Mouse (Mus musculus) forebrain, embryonic 10.5 days (tissue): Measurements from ENCODE around the gene Dzank1. TPM values are rescaled to one million over a fixed set of nuclear protein-coding genes. Genes with fewer than 3 reads are reported as not detected.

Experiments
- DNase-seq: peaks from one replicate; pipeline ENCODE4 v3.0.0-alpha.2; 2017; ENCODE audit warnings: low spot score; ENCODE audit errors: extremely low spot score
- H3K27ac ChIP-seq: fragments of 300-500 bp; sonication (generic); 2 replicates; pipeline ENCODE4 v1.5.1; 2016; ENCODE audit warnings: mild to moderate bottlenecking
- H3K27me3 ChIP-seq: fragments of 300-500 bp; sonication (generic); 2 replicates; pipeline ENCODE4 v1.6.1; 2016; ENCODE audit warnings: mild to moderate bottlenecking; ENCODE audit not compliant: poor library complexity, severe bottlenecking
- H3K36me3 ChIP-seq: fragments of 300-500 bp; sonication (generic); replicated peaks from 2 replicates; pipeline ENCODE4 v1.6.1; 2016; ENCODE audit warnings: mild to moderate bottlenecking, moderate library complexity
- H3K4me1 ChIP-seq: fragments of 300-500 bp; sonication (generic); 2 replicates; pipeline ENCODE4 v1.6.1; 2016
- H3K4me3 ChIP-seq: fragments of 300-500 bp; sonication (generic); 2 replicates; pipeline ENCODE4 v1.5.1; 2016; ENCODE audit warnings: mild to moderate bottlenecking, moderate library complexity
- H3K9me3 ChIP-seq: fragments of 300-500 bp; sonication (generic); 2 replicates; pipeline ENCODE4 v1.6.1; 2016; ENCODE audit warnings: mild to moderate bottlenecking, moderate library complexity
- WGBS: fragments of 180-500 bp; shearing (Covaris S2); methylation state at CpG from one replicate; pipeline ENCODE4 v1.1.7; 2016; 5-methylcytosine and 5-hydroxymethylcytosine counted together
- polyA plus RNA-seq: library from polyadenylated mRNA; unstranded; fragments of >200 nt; fragmentation: Nextera tagmentation; extraction: Ambion mirVana; gene quantifications from 2 replicates; pipeline ENCODE4 v1.2.1, GENCODE M21; 2016

Dzank1 gene
- polyA plus RNA-seq, 1 experiment from 2014 or later: 2.8 TPM

DNA sequence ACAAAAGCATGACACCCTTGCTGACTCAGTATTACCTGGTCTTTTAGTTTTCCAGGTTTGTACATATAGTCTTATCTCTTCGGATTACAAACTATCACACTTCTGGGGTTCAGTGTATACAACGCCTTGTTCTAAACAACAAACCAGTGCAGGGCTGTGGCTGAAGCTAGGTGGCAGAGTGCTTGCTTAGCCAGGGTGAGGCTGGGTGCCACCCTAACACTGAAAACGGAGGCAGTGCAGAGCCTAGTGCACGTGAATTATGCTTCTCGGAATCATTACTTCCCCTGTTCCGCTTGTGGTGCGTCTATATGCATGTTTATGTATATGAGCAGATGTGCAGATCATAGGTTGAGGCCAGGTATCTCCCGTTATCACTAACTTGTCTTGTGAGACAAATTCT, 98.6 kb downstream of the Dzank1 start:
- Histone ChIP-seq H3K27me3 (no peaks in the 10 kb centered on the region), H3K27ac (no peak overlapping the region), H3K36me3 (no peaks in the 10 kb centered on the region), H3K9me3 (no peaks in the 10 kb centered on the region), H3K4me3 (no peak overlapping the region), H3K4me1 (no peaks in the 10 kb centered on the region)
- 88% methylated on average over 8 of the region's 8 CpGs for WGBS
- no peak for DNase-seq

DNA sequence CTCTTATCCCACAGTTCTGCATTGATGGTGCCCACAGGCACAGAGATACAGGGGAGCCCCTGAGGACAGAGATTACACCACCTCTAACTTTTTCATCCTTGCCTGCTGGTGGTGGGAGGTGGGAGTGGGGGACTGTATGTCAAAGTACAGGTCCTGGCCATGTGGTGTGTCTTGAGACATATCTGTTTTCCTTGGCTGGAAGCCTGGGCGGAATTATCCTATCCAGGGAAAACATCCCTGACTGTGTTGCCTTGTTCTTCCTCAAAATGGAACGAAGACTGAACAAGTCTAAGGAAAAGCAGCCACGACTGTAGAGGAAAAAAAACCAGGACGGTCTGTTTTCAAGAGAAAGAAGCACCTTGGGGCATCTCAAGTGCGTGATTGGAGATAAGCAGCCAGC, 99.4 kb downstream of the Dzank1 start:
- WGBS: 89% methylated on average over 5 of the region's 5 CpGs
- DNase-seq: no peak
- H3K4me3 ChIP-seq: no peak overlapping the region

DNA sequence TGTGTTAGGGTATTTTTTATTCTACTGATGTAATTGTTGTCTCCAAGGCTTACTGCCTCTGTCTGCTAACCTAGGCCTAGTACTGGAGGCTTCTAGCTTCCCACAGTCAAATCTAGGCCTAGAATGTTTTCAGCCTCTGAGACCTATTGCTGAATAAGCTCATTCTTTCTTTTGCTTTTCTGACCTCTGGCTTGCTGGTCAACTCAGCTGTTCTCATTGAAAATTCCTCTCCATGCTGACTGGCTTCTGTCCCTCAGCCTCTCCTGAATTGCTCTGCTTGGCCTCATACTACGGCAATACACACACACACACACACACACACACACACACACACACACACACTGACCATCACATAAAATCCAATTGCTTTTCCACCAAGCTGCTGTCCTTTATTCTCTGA, 101.5 kb downstream of the Dzank1 start:
- 64% methylated on average over 1 of the region's 1 CpGs for WGBS
- Histone ChIP-seq H3K9me3 (no peaks in the 10 kb centered on the region), H3K4me3 (no peak overlapping the region), H3K4me1 (no peaks in the 10 kb centered on the region), H3K36me3 (no peaks in the 10 kb centered on the region), H3K27ac (no peak overlapping the region), H3K27me3 (no peaks in the 10 kb centered on the region)
- DNase-seq: no peak

More for the DNA sequence above, 99.4 kb downstream of the Dzank1 start:
- H3K4me1 ChIP-seq: no peaks in the 10 kb centered on the region
- no peak overlapping the region for H3K27ac ChIP-seq
- H3K27me3 ChIP-seq: no peaks in the 10 kb centered on the region
- H3K36me3 ChIP-seq: no peaks in the 10 kb centered on the region
- H3K9me3 ChIP-seq: no peaks in the 10 kb centered on the region

DNA sequence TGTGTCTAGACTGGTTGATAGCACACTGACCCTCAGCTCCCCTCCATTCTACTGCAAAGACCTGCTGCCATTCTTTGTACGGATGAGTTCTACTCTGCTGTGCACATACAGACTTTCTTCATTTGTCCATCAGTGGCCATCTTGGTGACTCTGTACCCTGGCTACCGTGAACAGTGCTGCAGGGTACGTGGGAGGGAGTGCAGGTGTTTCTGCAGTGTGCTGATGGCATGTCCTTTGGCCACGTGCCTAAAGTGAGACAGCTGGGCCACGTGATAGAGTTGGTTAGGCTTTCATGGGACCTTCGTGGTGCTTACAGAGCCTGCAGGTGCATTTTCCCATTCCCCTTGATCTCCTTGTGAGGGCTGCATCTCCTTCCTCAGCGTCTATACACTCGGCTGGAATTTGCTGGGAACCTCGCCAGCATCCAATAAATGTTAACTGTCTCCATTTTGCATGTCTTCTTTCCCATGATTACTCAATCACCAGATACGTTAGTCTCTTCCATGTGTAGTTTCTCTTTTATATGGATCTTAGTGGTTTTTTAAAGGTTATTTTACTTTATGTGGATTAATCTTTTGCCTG, 105.0 kb downstream of the Dzank1 start:
- DNase-seq: no peak
- Histone ChIP-seq H3K4me1 (peaks cover 10% of the 10 kb centered on the region), H3K36me3 (no peaks in the 10 kb centered on the region)

More for the DNA sequence above, 105.0 kb downstream of the Dzank1 start:
- Histone ChIP-seq H3K4me3 (no peak overlapping the region), H3K27ac (no peak overlapping the region), H3K27me3 (no peaks in the 10 kb centered on the region), H3K9me3 (no peaks in the 10 kb centered on the region)
- WGBS: 92% methylated on average over 10 of the region's 10 CpGs

Other genes starting within 250 kb of the Dzank1 start
- 0.20 and 0.36 TPM in 2 replicates for gene Ovol2, start 195.3 kb downstream of the Dzank1 start, polyA plus RNA-seq
- 64.7 and 65.7 TPM in 2 replicates for gene Kat14, start 158.4 kb downstream of the Dzank1 start, polyA plus RNA-seq
- gene Pet117, start 158.4 kb downstream of the Dzank1 start, polyA plus RNA-seq: 0.81 TPM in 1 of 2 replicates, not detected in the other
- 35.1 and 36.1 TPM in 2 replicates for gene Polr3f, start 304 bp upstream of the Dzank1 start, polyA plus RNA-seq
- gene Rbbp9, start 23.5 kb upstream of the Dzank1 start, polyA plus RNA-seq: 60.7 and 63.3 TPM in 2 replicates
- 124 and 131 TPM in 2 replicates for gene Sec23b, start 28.8 kb upstream of the Dzank1 start, polyA plus RNA-seq
- 31.2 and 31.5 TPM in 2 replicates for gene Smim26, start 66.6 kb upstream of the Dzank1 start, polyA plus RNA-seq
- 37.7 and 40.4 TPM in 2 replicates for gene Dtd1, start 72.5 kb upstream of the Dzank1 start, polyA plus RNA-seq